In the genomic region with DNA sequence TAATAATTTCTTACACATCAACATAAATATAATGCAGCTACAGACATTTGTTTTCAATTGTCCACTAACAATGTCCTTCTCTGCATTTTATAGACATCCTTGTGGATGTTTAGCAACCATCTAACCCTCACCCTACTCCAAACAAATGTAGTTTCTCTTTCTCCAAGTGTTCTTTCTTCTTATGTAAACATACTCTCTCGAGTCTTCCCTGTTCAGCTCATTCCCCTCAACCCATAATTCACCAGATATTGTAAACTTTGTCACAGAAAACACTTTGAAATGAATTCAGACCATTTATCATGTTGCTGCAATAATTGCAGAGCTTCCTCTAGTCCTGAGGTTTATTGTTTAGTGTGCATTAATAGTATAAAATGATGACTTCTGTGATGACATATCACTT, we compare ENCODE assay signal across 30 mouse cellular contexts.
"Had no signal": no experiment of that assay in that cellular context is flagged by ENCODE, and none has a peak within 500 bp of the region (broad histone marks: within the 10 kb centered on the region; RNA-seq: fewer than 3 reads in every experiment).

No protein-coding gene starts in this region.

- H3K27me3 ChIP-seq: limb, embryonic 12.5 days; limb, embryonic 13.5 days; limb, embryonic 15.5 days; liver, embryonic 12.5 days; liver, embryonic 13.5 days; liver, embryonic 15.5 days; megakaryocyte, embryonic 14.5 days; midbrain, embryonic 12.5 days; midbrain, embryonic 13.5 days; midbrain, embryonic 15.5 days; neural tube, embryonic 12.5 days had no signal

- H3K4me3 ChIP-seq: left cerebral cortex, adult 2 months; limb, embryonic 10.5 days; limb, embryonic 12.5 days; limb, embryonic 13.5 days; limb, embryonic 15.5 days; liver, embryonic 12.5 days; liver, embryonic 13.5 days; liver, embryonic 15.5 days; megakaryocyte, embryonic 14.5 days; midbrain, embryonic 10.5 days; midbrain, embryonic 12.5 days; midbrain, embryonic 13.5 days; midbrain, embryonic 15.5 days; myocyte; neural tube, embryonic 12.5 days had no signal

- H3K4me2 ChIP-seq: limb, embryonic 12.5 days; limb, embryonic 13.5 days; limb, embryonic 15.5 days; liver, embryonic 11.5 days; liver, embryonic 12.5 days; liver, embryonic 13.5 days; liver, embryonic 15.5 days; midbrain, embryonic 11.5 days; midbrain, embryonic 12.5 days; midbrain, embryonic 13.5 days; midbrain, embryonic 15.5 days; neural tube, embryonic 12.5 days had no signal

- ATAC-seq: liver, embryonic 12.5 days; liver, postnatal 0 days; midbrain, embryonic 13.5 days; midbrain, embryonic 15.5 days; midbrain, embryonic 16.5 days had no signal

- H3K36me3 ChIP-seq: limb, embryonic 10.5 days; limb, embryonic 12.5 days; limb, embryonic 13.5 days; limb, embryonic 15.5 days; liver, embryonic 12.5 days; liver, embryonic 13.5 days; liver, embryonic 15.5 days; midbrain, embryonic 10.5 days; midbrain, embryonic 12.5 days; midbrain, embryonic 13.5 days; midbrain, embryonic 15.5 days; neural tube, embryonic 12.5 days had no signal

- DNase-seq: layer of hippocampus, postnatal 36 days; left cerebral cortex, postnatal 4 days; liver; liver, embryonic 13.5 days; liver, postnatal 0 days; lung, adult 18-20 months; lung, adult 2 months; lung, postnatal 10 days; lung, postnatal 36 days; lung, postnatal 4 days; midbrain, embryonic 14.5 days had no signal

- H3K9me3 ChIP-seq: limb, embryonic 10.5 days; limb, embryonic 12.5 days; limb, embryonic 13.5 days; limb, embryonic 15.5 days; liver, embryonic 12.5 days; liver, embryonic 13.5 days; liver, embryonic 15.5 days; megakaryocyte, embryonic 14.5 days; midbrain, embryonic 10.5 days; midbrain, embryonic 12.5 days; midbrain, embryonic 13.5 days; midbrain, embryonic 15.5 days; neural tube, embryonic 12.5 days had no signal

- H3K27ac ChIP-seq: left cerebral cortex, adult 2 months; limb, embryonic 10.5 days; limb, embryonic 12.5 days; limb, embryonic 13.5 days; limb, embryonic 15.5 days; liver, embryonic 12.5 days; liver, embryonic 13.5 days; liver, embryonic 14.5 days; liver, embryonic 15.5 days; macrophage; midbrain, embryonic 10.5 days; midbrain, embryonic 12.5 days; midbrain, embryonic 13.5 days; midbrain, embryonic 15.5 days; neural tube, embryonic 12.5 days had no signal

- H3K9ac ChIP-seq: limb, embryonic 12.5 days; limb, embryonic 13.5 days; limb, embryonic 15.5 days; liver, embryonic 12.5 days; liver, embryonic 13.5 days; liver, embryonic 14.5 days; liver, embryonic 15.5 days; liver, postnatal 0 days; midbrain, embryonic 12.5 days; midbrain, embryonic 13.5 days; midbrain, embryonic 15.5 days; neural tube, embryonic 12.5 days had no signal

- H3K4me1 ChIP-seq: limb, embryonic 10.5 days; limb, embryonic 13.5 days; limb, embryonic 15.5 days; liver, embryonic 12.5 days; liver, embryonic 13.5 days; liver, embryonic 15.5 days; megakaryocyte, embryonic 14.5 days; midbrain, embryonic 10.5 days; midbrain, embryonic 12.5 days; midbrain, embryonic 13.5 days; midbrain, embryonic 15.5 days; neural tube, embryonic 12.5 days had no signal
